Mouse (Mus musculus) testis, adult 2 months (tissue): ENCODE results near the gene Aspm.

Experiments used
- CTCF ChIP-seq: fragments of 200-500 bp; IDR thresholded peaks from 2 replicates; pipeline ENCODE4 v1.5.1; 2012; ENCODE audit warnings: low read depth, mild to moderate bottlenecking, inconsistent platforms, low read length, moderate library complexity; ENCODE audit not compliant: control insufficient read depth, insufficient read depth, insufficient replicate concordance
- POLR2A ChIP-seq: fragments of 200-500 bp; IDR thresholded peaks from 2 replicates; pipeline ENCODE4 v1.6.1; 2012; ENCODE audit warnings: low read depth, mild to moderate bottlenecking, inconsistent platforms, low read length, moderate library complexity; ENCODE audit not compliant: control insufficient read depth

GRCm38 (mm10) chr1:139460807-139461206 is 6.2 kb downstream of the Aspm start:
- TF ChIP-seq POLR2A (no peak), CTCF (no peak)
